Comparison of ENCODE assay signal across 9 mouse cellular contexts in the genomic region with DNA sequence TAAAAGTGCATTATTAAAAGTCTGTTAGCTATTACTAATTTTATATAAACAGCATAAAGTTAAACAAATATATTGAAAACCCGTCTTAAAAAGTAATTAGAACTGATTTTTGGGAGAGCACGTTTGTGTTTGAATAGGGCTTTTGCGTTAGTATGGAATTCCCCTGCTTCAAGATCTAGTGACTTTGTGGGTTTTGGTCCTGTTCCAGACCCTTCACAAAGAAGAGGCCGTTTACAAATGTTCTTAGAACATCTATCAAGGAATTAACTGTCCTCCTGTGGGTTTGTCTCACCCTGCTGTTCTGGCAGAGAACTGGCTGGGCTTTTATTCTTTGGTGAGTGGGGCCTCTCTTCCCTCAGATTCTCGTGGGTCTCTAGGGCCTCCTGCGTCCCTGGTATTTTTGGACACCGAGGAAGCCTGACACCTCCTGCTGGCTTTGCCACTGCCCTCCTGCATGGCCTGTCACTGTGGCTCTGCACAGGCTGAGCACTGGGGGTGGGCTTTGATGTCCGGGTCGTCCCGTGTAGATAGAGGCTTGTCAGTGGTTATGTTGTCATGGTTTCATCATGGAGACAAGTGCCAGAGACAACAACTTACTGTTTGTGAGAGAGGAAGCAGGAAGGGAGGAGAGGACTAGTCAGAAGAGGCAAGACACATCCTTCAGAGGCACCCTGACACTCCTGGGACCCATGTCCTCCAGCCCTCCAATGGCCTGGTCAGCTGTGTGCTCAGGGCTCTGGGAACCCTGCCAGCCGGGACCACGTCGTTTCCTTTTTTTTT. TPM values are rescaled to one million over a fixed set of nuclear protein-coding genes. Genes with fewer than 3 reads are reported as not detected.
A peak's percentile ranks its signal among the peaks of the same experiment; 100 is the strongest.
DNase-seq lines count a peak whose midpoint lies in the region; TF ChIP-seq lines count a peak whose summit lies in the region.
"Had no signal": no experiment of that assay in that cellular context is flagged by ENCODE, and none has a peak within 500 bp of the region (broad histone marks: within the 10 kb centered on the region; RNA-seq: fewer than 3 reads in every experiment).

No protein-coding gene starts in this region.

- H3K27ac ChIP-seq in kidney, adult 2 months (ENCODE audit: insufficient read depth, low read depth, low read length): peak overlapping the region; percentile 53

- no peaks in the 10 kb centered on the region for H3K27me3 ChIP-seq in kidney, adult 2 months (replicated peaks; ENCODE audit: control insufficient read depth, insufficient read depth, low read length)

- H3K36me3 ChIP-seq in kidney, adult 2 months (ENCODE audit: control insufficient read depth, insufficient read depth, low read length): no peaks in the 10 kb centered on the region

- H3K4me3 ChIP-seq in kidney, adult 2 months (ENCODE audit: insufficient read depth, low read depth, low read length): no peak overlapping the region

- WGBS in kidney, adult 2 months: 48% methylated on average over 13 of the region's 13 CpGs

- no peak for TF ChIP-seq CTCF in kidney, adult 2 months (conservative IDR thresholded peaks at IDR 0.05; ENCODE audit: insufficient read depth, insufficient read length, low read depth, low read length)

- DNase-seq in kidney, adult 2 months: peak; percentile 52
- no peak for DNase-seq in kidney, adult 18-20 months
- peak; percentile 41 for DNase-seq in 416B (ENCODE audit: low read depth)
- DNase-seq in heart, adult 8-10 months (ENCODE audit: low spot score): peak; percentile 48
- peak; percentile 52 to 70 for DNase-seq in kidney, postnatal 4 days
- no peak for DNase-seq in frontal cortex, postnatal 25 days (ENCODE audit: low spot score in 2 of 2)
- DNase-seq in layer of hippocampus, postnatal 36 days: no peak
- DNase-seq in c-Kit-positive CD71-positive TER-119-positive erythroid progenitor cells, embryonic 14.5 days (ENCODE audit: low spot score): no peak

- peaks cover 13% of the 10 kb centered on the region for H3K4me1 ChIP-seq in kidney, adult 2 months (ENCODE audit: control insufficient read depth, insufficient read depth, low read length)

- no peak for TF ChIP-seq POLR2A in kidney, adult 2 months (IDR thresholded peaks at IDR 0.05; ENCODE audit: low read depth, low read length)

RNA-seq across cellular contexts. Expression of gene Ube2g2, which starts 12.6 kb away (rescaled TPM):
- 29.9 and 33.8 TPM in 2 replicates for polyA plus RNA-seq in kidney, adult 2 months (2012; rRNA removed)
- total RNA-seq in heart, adult 8-10 months (2022): 10 to 100 TPM; 78.9 to 82.9 (median 81.2) TPM
- total RNA-seq in layer of hippocampus, postnatal 36 days (2021): 10 to 100 TPM; 83.8 to 95.4 TPM

RNA-seq across cellular contexts. Expression of gene Gm49325, which starts 28.6 kb away (rescaled TPM):
- polyA plus RNA-seq in kidney, adult 2 months (2012; rRNA removed): not detected in 2 replicates
- 10 to 100 TPM in 3 of 4 experiments, 1 to 10 TPM in 1; 8.3 to 15.8 (median 13.9) TPM for total RNA-seq in heart, adult 8-10 months (2022)
- 10 to 100 TPM; 17.2 to 29.6 TPM for total RNA-seq in layer of hippocampus, postnatal 36 days (2021)
- polyA plus RNA-seq: large intestine, adult 2 months had no signal

RNA-seq across cellular contexts. Expression of gene Sumo3, which starts 28.7 kb away (rescaled TPM):
- 241 and 269 TPM in 2 replicates for polyA plus RNA-seq in kidney, adult 2 months (2012; rRNA removed)
- total RNA-seq in heart, adult 8-10 months (2022): 10 to 100 TPM; 59.3 to 76.7 (median 67.5) TPM
- 100 to 1,000 TPM; 127 TPM for total RNA-seq in layer of hippocampus, postnatal 36 days (2021)

RNA-seq across cellular contexts. Expression of gene Tspear, which starts 51.7 kb away (rescaled TPM):
- polyA plus RNA-seq in kidney, adult 2 months (2012; rRNA removed): 0.86 and 1.2 TPM in 2 replicates
- total RNA-seq in heart, adult 8-10 months (2022): not detected
- not detected for total RNA-seq in layer of hippocampus, postnatal 36 days (2021)

RNA-seq across cellular contexts. Expression of gene Pttg1ip, which starts 53.1 kb away (rescaled TPM):
- 321 and 342 TPM in 2 replicates for polyA plus RNA-seq in kidney, adult 2 months (2012; rRNA removed)
- 100 to 1,000 TPM; 132 to 142 (median 134) TPM for total RNA-seq in heart, adult 8-10 months (2022)
- total RNA-seq in layer of hippocampus, postnatal 36 days (2021): 10 to 100 TPM; 68.2 to 69.0 TPM

Comparison
In these comparisons a context has a peak if more than half of its experiments do, and no peak if none do; other contexts are left out.
1. DNase-seq: peak in kidney, adult 2 months (single experiment), 416B (single experiment), heart, adult 8-10 months (single experiment) and kidney, postnatal 4 days (2 of 2); none in kidney, adult 18-20 months (single experiment), frontal cortex, postnatal 25 days (0 of 2), layer of hippocampus, postnatal 36 days (0 of 2) and c-Kit-positive CD71-positive TER-119-positive erythroid progenitor cells, embryonic 14.5 days (single experiment).